Mouse (Mus musculus): ENCODE data around the gene Astl. TPM values are rescaled to one million over a fixed set of nuclear protein-coding genes. Genes with fewer than 3 reads are reported as not detected.

Astl gene
- polyA plus RNA-seq, 1 experiment from 2014 or later: not detected

- WGBS: 83% methylated on average over 6 of the region's 6 CpGs
- Histone ChIP-seq H3K27ac (ENCODE audit: low read depth, low read length) (no peak overlapping the region), H3K9me3 (ENCODE audit: control insufficient read depth, low read length) (no peaks in the 10 kb centered on the region), H3K4me1 (replicated peaks; ENCODE audit: control insufficient read depth, insufficient read depth, low read length) (no peaks in the 10 kb centered on the region), H3K36me3 (ENCODE audit: control insufficient read depth, insufficient read depth, low read length) (no peaks in the 10 kb centered on the region), H3K27me3 (ENCODE audit: control insufficient read depth, insufficient read depth, low read length) (no peaks in the 10 kb centered on the region), H3K4me2 (replicated peaks; ENCODE audit: low read depth, low read length) (no peak overlapping the region), H3K4me3 (ENCODE audit: low read depth, low read length) (no peak overlapping the region), H3K9ac (ENCODE audit: low read depth, low read length) (no peak overlapping the region)
- DNase-seq (ENCODE audit: low spot score): no peak
- no peak for ATAC-seq (ENCODE audit: low FRiP score)
These were observed 38.1 kb downstream of the Astl start for GRCm38 (mm10) chr2:127376423-127377051.

- Histone ChIP-seq H3K27ac (ENCODE audit: low read depth, low read length) (no peak overlapping the region), H3K9me3 (ENCODE audit: control insufficient read depth, low read length) (no peaks in the 10 kb centered on the region), H3K4me2 (replicated peaks; ENCODE audit: low read depth, low read length) (no peak overlapping the region), H3K9ac (ENCODE audit: low read depth, low read length) (no peak overlapping the region), H3K4me3 (ENCODE audit: low read depth, low read length) (no peak overlapping the region), H3K27me3 (ENCODE audit: control insufficient read depth, insufficient read depth, low read length) (no peaks in the 10 kb centered on the region), H3K36me3 (ENCODE audit: control insufficient read depth, insufficient read depth, low read length) (no peaks in the 10 kb centered on the region), H3K4me1 (replicated peaks; ENCODE audit: control insufficient read depth, insufficient read depth, low read length) (no peaks in the 10 kb centered on the region)
- peak; percentile 53; the same call in 1 of the 2 replicates for ATAC-seq (ENCODE audit: low FRiP score)
- 68% methylated on average over 7 of the region's 7 CpGs for WGBS
- DNase-seq (ENCODE audit: low spot score): peak; percentile 36
These were observed 39.6 kb downstream of the Astl start for GRCm38 (mm10) chr2:127377942-127378610.

DNA sequence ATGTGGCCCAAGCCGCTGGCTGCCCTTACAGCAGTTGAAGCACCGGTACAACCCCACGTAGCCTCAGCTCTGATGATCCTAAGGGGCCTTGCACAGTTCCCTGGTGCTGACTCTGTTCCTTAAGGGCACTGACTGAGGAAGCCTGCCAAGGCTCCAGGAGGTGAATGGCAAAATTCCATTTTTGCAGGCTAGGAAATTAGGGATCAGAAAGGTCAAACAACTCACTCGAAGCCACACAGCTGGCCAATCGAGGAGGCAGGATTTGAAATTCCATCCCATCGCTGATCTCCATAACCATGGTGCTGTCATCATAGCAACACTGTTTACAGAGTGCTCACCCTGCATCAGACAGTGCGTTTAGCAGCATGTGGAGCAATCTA, 40.2 kb downstream of the Astl start:
- no peak for DNase-seq (ENCODE audit: low spot score)
- Histone ChIP-seq H3K9me3 (ENCODE audit: control insufficient read depth, low read length) (no peaks in the 10 kb centered on the region), H3K27me3 (ENCODE audit: control insufficient read depth, insufficient read depth, low read length) (no peaks in the 10 kb centered on the region), H3K27ac (ENCODE audit: low read depth, low read length) (no peak overlapping the region), H3K36me3 (ENCODE audit: control insufficient read depth, insufficient read depth, low read length) (no peaks in the 10 kb centered on the region), H3K4me1 (replicated peaks; ENCODE audit: control insufficient read depth, insufficient read depth, low read length) (no peaks in the 10 kb centered on the region), H3K4me3 (ENCODE audit: low read depth, low read length) (no peak overlapping the region), H3K9ac (ENCODE audit: low read depth, low read length) (no peak overlapping the region), H3K4me2 (replicated peaks; ENCODE audit: low read depth, low read length) (no peak overlapping the region)
- no peak for ATAC-seq (ENCODE audit: low FRiP score)
- WGBS: 65% methylated on average over 7 of the region's 7 CpGs

DNA sequence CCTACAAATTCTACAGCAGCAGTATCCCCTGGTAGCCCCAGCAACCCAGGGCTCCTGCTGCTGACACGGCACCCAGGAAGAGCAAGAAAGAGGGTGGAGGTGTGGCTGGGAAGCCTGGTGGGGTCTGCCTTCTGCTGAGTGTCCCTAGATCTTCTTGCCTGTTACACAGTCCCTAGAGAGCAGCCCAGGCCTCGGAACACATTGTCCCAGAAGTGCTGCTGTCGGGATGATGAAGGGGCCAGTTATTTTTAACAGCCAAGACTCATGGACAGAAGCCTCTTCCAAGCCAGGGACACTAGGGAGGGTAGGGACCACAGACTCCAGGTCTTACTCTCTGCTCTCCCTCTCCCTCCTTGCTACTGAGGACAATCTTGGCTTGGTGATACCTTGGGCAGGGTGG, 40.8 kb downstream of the Astl start:
- no peak overlapping the region for H3K9ac ChIP-seq (ENCODE audit: low read depth, low read length)
- no peaks in the 10 kb centered on the region for H3K27me3 ChIP-seq (ENCODE audit: control insufficient read depth, insufficient read depth, low read length)
- no peak overlapping the region for H3K27ac ChIP-seq (ENCODE audit: low read depth, low read length)
- H3K36me3 ChIP-seq (ENCODE audit: control insufficient read depth, insufficient read depth, low read length): no peaks in the 10 kb centered on the region
- no peak overlapping the region for H3K4me2 ChIP-seq (replicated peaks; ENCODE audit: low read depth, low read length)
- H3K4me3 ChIP-seq (ENCODE audit: low read depth, low read length): no peak overlapping the region
- DNase-seq (ENCODE audit: low spot score) (no peak), ATAC-seq (ENCODE audit: low FRiP score) (no peak)
- WGBS: 73% methylated on average over 3 of the region's 3 CpGs
- no peaks in the 10 kb centered on the region for H3K9me3 ChIP-seq (ENCODE audit: control insufficient read depth, low read length)
- no peaks in the 10 kb centered on the region for H3K4me1 ChIP-seq (replicated peaks; ENCODE audit: control insufficient read depth, insufficient read depth, low read length)

GRCm38 (mm10) chr2:127383881-127384280, 45.4 kb downstream of the Astl start:
- H3K4me3 ChIP-seq (ENCODE audit: low read depth, low read length): no peak overlapping the region
- DNase-seq (ENCODE audit: low spot score) (no peak), ATAC-seq (ENCODE audit: low FRiP score) (no peak)
- no peaks in the 10 kb centered on the region for H3K36me3 ChIP-seq (ENCODE audit: control insufficient read depth, insufficient read depth, low read length)
- H3K27me3 ChIP-seq (ENCODE audit: control insufficient read depth, insufficient read depth, low read length): no peaks in the 10 kb centered on the region
- H3K4me2 ChIP-seq (replicated peaks; ENCODE audit: low read depth, low read length): no peak overlapping the region
- no peak overlapping the region for H3K27ac ChIP-seq (ENCODE audit: low read depth, low read length)
- no peaks in the 10 kb centered on the region for H3K4me1 ChIP-seq (replicated peaks; ENCODE audit: control insufficient read depth, insufficient read depth, low read length)
- WGBS: 66% methylated on average over 7 of the region's 7 CpGs
- H3K9me3 ChIP-seq (ENCODE audit: control insufficient read depth, low read length): no peaks in the 10 kb centered on the region
- no peak overlapping the region for H3K9ac ChIP-seq (ENCODE audit: low read depth, low read length)

GRCm38 (mm10) chr2:127387521-127387920, 49.1 kb downstream of the Astl start:
- H3K27me3 ChIP-seq (ENCODE audit: control insufficient read depth, insufficient read depth, low read length): no peaks in the 10 kb centered on the region
- no peak overlapping the region for H3K9ac ChIP-seq (ENCODE audit: low read depth, low read length)
- H3K9me3 ChIP-seq (ENCODE audit: control insufficient read depth, low read length): no peaks in the 10 kb centered on the region
- H3K4me2 ChIP-seq (replicated peaks; ENCODE audit: low read depth, low read length): no peak overlapping the region
- H3K27ac ChIP-seq (ENCODE audit: low read depth, low read length): no peak overlapping the region
- H3K4me3 ChIP-seq (ENCODE audit: low read depth, low read length): no peak overlapping the region
- no peaks in the 10 kb centered on the region for H3K4me1 ChIP-seq (replicated peaks; ENCODE audit: control insufficient read depth, insufficient read depth, low read length)
- ATAC-seq (ENCODE audit: low FRiP score): no peak
- no peaks in the 10 kb centered on the region for H3K36me3 ChIP-seq (ENCODE audit: control insufficient read depth, insufficient read depth, low read length)
- no peak for DNase-seq (ENCODE audit: low spot score)
- WGBS: 94% methylated on average over 2 of the region's 2 CpGs

DNA sequence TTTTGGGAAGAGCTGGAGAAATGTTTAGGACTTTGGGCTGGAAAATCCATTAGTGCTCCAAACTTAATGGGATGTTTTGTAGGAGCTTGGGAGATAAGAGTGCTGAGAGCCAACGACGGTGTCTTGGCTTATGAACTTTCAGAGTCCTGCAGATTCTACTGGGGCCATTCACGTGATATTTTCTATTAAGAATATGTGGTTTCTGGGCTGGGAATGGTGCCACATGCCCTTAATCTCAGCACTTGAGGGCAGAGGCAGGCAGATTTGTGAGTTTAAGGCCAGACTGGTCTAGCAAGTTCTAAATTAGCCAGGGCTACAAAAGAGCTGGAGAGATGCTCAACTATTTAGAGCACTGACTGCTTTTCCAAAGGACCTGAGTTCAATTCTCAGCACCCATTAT, 51.9 kb downstream of the Astl start:
- H3K4me1 ChIP-seq (replicated peaks; ENCODE audit: control insufficient read depth, insufficient read depth, low read length): no peaks in the 10 kb centered on the region
- no peak overlapping the region for H3K4me3 ChIP-seq (ENCODE audit: low read depth, low read length)
- no peaks in the 10 kb centered on the region for H3K36me3 ChIP-seq (ENCODE audit: control insufficient read depth, insufficient read depth, low read length)
- H3K9ac ChIP-seq (ENCODE audit: low read depth, low read length): no peak overlapping the region
- WGBS: 82% methylated on average over 3 of the region's 3 CpGs
- no peaks in the 10 kb centered on the region for H3K27me3 ChIP-seq (ENCODE audit: control insufficient read depth, insufficient read depth, low read length)
- no peak overlapping the region for H3K4me2 ChIP-seq (replicated peaks; ENCODE audit: low read depth, low read length)
- no peaks in the 10 kb centered on the region for H3K9me3 ChIP-seq (ENCODE audit: control insufficient read depth, low read length)
- DNase-seq (ENCODE audit: low spot score) (no peak), ATAC-seq (ENCODE audit: low FRiP score) (no peak)
- H3K27ac ChIP-seq (ENCODE audit: low read depth, low read length): no peak overlapping the region

- H3K4me2 ChIP-seq (replicated peaks; ENCODE audit: low read depth, low read length): no peak overlapping the region
- H3K4me1 ChIP-seq (replicated peaks; ENCODE audit: control insufficient read depth, insufficient read depth, low read length): no peaks in the 10 kb centered on the region
- H3K27ac ChIP-seq (ENCODE audit: low read depth, low read length): 0 out of 2 replicates have a peak overlapping the region, but pooled peaks have one; percentile 36
- H3K36me3 ChIP-seq (ENCODE audit: control insufficient read depth, insufficient read depth, low read length): no peaks in the 10 kb centered on the region
- H3K4me3 ChIP-seq (ENCODE audit: low read depth, low read length): no peak overlapping the region
- H3K9me3 ChIP-seq (ENCODE audit: control insufficient read depth, low read length): no peaks in the 10 kb centered on the region
- WGBS: 66% methylated on average over 4 of the region's 4 CpGs
- ATAC-seq (ENCODE audit: low FRiP score) (no peak), DNase-seq (ENCODE audit: low spot score) (no peak)
- no peak overlapping the region for H3K9ac ChIP-seq (ENCODE audit: low read depth, low read length)
- no peaks in the 10 kb centered on the region for H3K27me3 ChIP-seq (ENCODE audit: control insufficient read depth, insufficient read depth, low read length)
These were observed 52.4 kb downstream of the Astl start for GRCm38 (mm10) chr2:127390846-127391245.

- no peak for DNase-seq (ENCODE audit: low spot score)
- WGBS: 65% methylated on average over 3 of the region's 3 CpGs
- Histone ChIP-seq H3K4me3 (ENCODE audit: low read depth, low read length) (no peak overlapping the region), H3K36me3 (ENCODE audit: control insufficient read depth, insufficient read depth, low read length) (no peaks in the 10 kb centered on the region), H3K4me2 (replicated peaks; ENCODE audit: low read depth, low read length) (no peak overlapping the region), H3K27me3 (ENCODE audit: control insufficient read depth, insufficient read depth, low read length) (no peaks in the 10 kb centered on the region), H3K9me3 (ENCODE audit: control insufficient read depth, low read length) (no peaks in the 10 kb centered on the region), H3K9ac (ENCODE audit: low read depth, low read length) (no peak overlapping the region), H3K27ac (ENCODE audit: low read depth, low read length) (0 out of 2 replicates have a peak overlapping the region, but pooled peaks have one; percentile 36), H3K4me1 (replicated peaks; ENCODE audit: control insufficient read depth, insufficient read depth, low read length) (no peaks in the 10 kb centered on the region)
- ATAC-seq (ENCODE audit: low FRiP score): no peak
These were observed 52.9 kb downstream of the Astl start for GRCm38 (mm10) chr2:127391323-127391722.
